Mouse (Mus musculus) stomach, embryonic 15.5 days (tissue): ENCODE results near the gene Rbbp7. TPM values are rescaled to one million over a fixed set of nuclear protein-coding genes. Genes with fewer than 3 reads are reported as not detected.

Source experiments
- polyA plus RNA-seq: library from polyadenylated mRNA; unstranded; fragments of >200 nt; fragmentation: Nextera tagmentation; extraction: Ambion mirVana; gene quantifications from 2 replicates; pipeline ENCODE4 v1.2.1, GENCODE M21; 2015

Gene Rbbp7
- polyA plus RNA-seq, 1 experiment from 2014 or later = 591 TPM

Other genes with a start within 250 kb of the Rbbp7 start
- gene Reps2, start 116.8 kb upstream of the Rbbp7 start, polyA plus RNA-seq = 1.2 and 1.7 TPM in 2 replicates
- 12.9 and 15.6 TPM in 2 replicates for gene Txlng, start 69.1 kb downstream of the Rbbp7 start, polyA plus RNA-seq
- gene Syap1, start 128.0 kb downstream of the Rbbp7 start, polyA plus RNA-seq = 37.8 and 38.0 TPM in 2 replicates
- gene Ctps2, start 140.8 kb downstream of the Rbbp7 start, polyA plus RNA-seq = 77.1 and 89.1 TPM in 2 replicates
- 86.0 and 88.1 TPM in 2 replicates for gene S100g, start 204.2 kb downstream of the Rbbp7 start, polyA plus RNA-seq